Mouse (Mus musculus) right cerebral cortex, adult 2 months (tissue): Measurements from ENCODE around the gene Rbm47.
"Not testable (repeated sequence)": the region's sequence is repeated elsewhere in the genome, so short reads cannot be mapped to it uniquely, and the experiment has no call there.

ENCODE experiments used
- DNase-seq, 2 experiments: peaks; one replicate each; pipeline ENCODE4 v3.0.0; 2021 to 2022; ENCODE audit warnings: low spot score in 2 of 2

Rbm47 gene

DNA sequence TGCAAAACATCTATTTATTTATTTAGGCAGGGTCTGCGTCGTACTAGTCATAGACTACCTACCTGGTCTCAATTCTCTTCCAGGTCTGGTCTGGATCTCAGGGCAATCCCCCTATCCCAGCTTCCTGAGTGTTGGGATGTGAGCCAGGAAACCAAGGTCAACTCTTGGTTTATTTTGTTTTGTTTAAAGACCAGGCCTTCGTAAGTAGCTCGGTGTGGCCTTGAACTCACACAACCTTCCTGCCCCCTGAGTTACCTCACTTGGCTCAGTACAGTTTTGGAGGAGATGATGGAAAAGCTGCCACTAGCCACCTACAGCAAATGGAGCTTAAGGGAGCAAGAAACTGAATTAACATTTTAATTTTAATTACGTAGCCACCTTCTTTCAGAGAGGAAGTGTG, 144.7 kb downstream of the Rbm47 start:
- DNase-seq = no peak

DNA sequence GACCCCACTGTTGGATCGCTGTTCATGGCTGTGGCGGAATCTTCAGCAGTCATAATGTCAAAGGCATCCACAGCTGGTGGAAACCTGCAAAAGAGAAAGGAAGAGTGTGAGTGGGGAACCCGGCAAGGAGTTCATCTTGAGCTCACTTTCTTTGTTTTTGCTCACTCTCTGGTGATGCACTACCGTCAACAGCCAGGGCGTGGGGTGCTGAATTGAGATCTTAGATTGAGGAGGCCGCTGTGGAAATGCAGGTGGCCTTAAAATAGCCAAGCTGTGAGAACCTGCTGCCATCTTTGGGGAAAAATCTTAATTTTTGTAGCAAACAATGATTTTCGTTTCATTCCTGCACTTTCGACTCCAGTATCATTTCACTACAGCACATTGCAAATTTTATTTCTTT, 145.7 kb downstream of the Rbm47 start:
- no peak for DNase-seq

DNA sequence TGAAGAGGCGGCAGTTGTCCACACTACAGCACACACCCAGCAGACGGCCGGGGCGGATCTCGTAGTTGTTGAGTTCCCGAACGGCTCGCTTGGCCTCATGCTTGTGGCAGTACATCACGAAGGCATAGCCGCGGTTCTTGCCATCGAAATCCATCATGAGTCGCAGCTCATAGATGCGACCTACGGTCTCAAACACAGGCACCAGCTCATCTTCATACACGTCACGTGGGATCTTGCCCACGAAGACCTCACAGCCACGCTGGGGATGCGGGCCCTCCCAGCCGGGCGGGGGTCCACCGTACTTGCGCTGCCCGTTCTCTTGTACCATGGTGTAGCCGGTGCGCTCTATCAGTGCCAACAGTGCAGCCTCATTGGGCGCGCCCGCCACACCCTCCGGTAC, 146.1 kb downstream of the Rbm47 start:
- no peak for DNase-seq

DNA sequence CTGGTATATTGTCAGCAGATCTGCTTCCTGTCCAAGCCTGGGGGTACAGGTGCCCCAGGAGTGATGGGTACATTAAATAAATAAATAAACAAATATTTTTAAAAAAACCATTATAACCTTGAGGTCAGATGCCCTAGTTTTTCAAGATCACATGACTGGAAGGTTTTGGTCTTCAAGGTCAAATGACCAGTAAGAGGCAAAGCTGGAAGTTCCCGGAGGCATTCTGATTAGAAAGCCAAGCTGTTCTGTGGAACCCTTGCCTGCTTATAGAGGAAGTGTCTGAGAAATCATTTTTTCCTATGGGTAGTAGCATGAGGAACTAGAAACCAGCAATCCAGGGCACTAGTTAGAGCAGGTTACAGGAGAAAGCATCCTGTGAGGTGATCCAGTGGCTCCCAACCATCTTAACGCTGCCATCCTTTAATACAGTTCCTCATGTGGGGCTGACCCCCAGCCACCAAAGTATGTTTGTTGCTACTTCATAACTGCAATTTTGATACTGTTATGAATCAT, 157.4 kb downstream of the Rbm47 start:
- no peak for DNase-seq

DNA sequence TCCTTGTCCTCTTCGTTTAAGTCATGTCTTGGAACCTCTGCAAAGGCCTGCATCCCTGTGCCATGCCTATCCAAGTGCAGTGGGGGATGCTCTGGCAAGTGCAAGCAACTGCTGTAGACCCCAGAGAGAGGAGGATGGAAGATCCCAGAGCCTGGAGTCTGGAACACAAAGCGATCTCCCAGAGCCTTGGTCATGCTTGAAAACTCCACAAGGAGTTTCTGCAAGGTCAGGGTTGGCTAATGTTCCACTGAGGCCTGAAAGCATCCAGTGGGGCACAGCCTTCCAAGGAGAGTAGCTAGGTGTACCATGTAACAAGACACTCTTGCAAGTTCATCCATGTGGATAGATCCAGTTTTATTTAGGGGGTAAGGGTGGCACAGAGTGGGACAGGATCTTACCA, 158.5 kb downstream of the Rbm47 start:
- DNase-seq = no peak

DNA sequence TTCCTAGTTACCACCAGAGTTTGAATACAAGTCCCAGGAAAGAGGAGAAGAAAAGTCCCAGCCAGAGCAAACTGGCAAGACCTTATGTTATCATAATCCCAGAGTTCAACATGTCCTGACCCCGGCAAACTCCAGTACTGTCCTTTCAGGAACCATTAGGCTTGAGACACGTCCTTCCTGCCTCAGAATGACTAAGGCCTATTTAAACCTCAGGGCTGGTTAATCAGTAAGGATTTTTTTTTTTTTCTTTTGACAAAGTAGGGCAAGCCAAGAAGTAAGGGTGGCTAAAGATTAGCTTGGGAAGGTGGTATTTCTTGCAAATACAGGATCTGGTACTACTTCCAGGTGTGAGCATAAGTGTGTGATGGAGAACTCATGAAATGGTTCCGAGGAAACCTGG, 158.9 kb downstream of the Rbm47 start:
- no peak for DNase-seq

DNA sequence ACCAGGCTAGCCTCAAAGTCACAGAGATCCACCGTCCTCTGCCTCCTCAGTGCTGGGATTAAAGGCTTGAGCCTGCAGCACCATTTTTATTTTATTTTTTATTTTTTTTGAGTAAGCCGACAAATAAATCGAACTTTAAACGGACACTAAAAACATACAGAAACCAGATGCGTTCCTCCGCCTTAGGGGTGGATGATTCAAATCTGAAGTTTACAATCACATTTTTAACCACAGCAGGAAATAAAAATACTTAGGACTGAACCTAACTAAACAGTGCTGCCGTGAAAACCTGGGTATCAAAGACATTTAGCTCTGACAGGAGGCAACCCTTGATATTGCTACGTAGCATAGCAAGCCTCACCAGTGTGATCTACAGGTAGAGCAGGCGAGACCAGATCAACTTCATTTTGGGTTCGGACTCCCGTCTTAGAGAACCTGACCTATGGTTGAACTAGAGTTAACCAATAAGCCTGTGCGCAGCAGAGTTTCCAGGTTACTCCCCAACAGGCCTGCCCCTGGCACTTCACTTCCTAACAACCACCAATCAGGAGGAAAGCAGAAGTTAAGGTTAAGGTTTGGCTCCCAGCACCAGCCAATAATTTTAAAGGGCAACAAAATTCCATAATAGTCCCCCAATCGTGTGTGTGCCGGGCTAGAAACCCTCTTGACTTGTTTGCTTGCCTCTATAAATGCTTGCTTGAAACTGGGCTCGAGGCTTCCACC, 164.5 kb downstream of the Rbm47 start:
- DNase-seq = no peak

DNA sequence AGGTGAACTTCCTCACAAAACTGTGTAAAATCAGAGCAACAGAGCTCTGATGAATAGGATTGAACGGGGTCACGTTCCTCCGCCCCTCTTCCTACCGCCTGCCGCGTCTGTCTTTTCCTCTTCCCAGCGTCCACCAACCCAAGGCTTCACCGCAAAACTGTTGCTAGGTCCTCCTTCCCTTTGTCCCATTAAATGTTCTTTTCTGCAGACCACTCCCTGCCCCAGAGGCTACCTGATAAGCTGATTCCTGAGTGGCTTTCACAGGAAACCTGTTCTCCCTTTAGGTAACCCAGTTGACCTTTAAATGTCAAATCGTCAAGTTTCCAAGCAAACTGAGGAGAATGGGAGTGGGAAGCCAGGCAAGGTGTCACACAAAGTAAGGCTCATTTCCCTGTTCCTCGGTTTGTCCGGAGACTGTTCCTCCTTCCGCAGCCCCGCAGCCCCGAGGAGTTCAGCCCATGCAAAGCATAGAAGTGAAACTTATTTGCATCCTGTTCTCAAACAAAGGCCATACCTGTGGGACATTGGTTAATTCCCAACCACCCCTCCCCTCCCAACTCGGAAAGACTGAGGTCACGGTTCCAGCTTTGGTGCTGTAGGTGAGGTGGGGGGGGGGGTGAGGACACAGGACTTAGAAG, 167.8 kb downstream of the Rbm47 start:
- no peak for DNase-seq

DNA sequence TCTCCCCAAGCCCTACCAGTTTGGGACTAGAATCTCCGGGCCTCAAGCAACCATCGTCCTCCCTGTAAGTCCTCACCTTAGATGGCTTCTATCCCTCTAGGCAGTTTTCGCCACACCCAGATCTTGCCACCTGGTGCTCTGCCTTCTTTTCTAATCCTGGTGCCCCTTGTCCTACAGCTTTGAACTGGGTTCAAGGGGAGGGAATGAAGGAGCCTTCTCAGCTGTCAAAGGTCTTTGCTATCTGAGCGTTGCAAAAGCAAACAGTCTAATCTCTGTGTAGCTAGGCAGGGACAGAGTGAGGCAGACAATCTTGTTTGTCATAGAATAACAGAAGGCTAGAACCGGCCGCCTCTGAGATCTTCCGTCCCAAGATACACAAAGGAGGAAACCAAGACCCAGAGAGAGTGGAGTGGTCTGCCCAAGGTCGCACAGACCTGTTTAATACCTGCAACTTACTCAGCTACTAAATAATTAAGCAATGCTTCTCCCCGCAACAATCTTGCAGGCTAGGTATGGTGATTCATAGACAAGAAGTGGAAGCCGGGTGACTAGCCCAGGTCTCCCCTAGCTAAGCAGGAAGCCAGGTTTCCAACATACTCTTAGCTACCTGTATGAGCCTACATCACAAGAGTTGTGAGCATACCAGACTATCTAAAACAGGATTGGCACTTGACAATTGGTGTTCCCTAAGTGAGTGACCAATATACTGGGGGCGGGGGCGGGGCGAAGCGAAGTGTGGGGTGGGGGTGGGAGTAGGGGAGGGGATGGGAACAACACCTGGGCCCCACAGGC, 168.6 kb downstream of the Rbm47 start, which contains the start of gene 9130230L23Rik:
TSS of gene 9130230L23Rik (minus strand) at position 152 of the 792 bp plus-strand sequence.
- DNase-seq = no peak

DNA sequence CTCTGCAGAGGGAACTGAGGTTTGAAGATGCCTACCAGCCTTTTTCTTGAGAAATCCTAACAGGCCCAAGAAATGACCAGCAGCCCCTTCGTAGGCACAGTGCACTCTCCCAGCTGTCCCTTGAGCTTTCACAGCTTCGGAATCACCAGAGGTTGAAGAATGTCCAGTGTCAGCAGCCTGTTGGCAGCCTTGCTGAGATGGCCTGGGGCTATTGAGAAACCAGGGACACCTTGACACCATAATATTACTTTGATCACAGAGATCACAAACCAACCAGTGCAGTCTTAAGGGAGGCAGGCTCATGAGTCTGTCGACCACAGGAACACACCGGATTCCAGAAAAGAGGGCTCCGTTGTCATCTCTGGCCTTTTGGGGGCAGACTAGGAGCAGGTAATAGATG, 171.7 kb downstream of the Rbm47 start:
- DNase-seq = no peak

DNA sequence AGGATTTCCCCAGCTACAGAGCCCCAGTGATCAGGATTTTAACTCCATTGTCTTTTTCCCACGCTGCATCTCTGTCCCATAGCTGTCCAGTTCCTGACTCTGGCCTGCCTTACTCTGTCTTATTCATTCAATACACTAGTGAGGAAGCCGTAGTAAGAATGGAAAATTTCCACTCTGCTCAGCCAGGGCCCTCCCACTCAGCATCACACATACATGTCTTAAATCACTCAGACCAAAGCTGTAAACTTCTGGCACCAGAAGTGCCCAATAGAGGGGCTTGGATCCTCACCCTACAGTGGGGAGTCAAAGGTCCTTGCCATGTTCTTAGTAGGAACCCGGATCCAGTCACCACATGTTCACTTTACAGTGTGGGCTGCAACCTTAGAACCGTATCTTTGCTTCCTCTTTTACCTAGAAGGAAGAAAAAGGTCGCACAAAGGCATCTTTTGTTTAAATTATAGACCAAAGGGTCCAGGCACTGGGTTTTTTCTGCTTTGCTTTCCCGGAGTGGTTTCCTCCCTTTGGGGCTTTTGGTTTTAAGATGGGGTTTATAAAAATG, 172.3 kb downstream of the Rbm47 start:
- no peak for DNase-seq

DNA sequence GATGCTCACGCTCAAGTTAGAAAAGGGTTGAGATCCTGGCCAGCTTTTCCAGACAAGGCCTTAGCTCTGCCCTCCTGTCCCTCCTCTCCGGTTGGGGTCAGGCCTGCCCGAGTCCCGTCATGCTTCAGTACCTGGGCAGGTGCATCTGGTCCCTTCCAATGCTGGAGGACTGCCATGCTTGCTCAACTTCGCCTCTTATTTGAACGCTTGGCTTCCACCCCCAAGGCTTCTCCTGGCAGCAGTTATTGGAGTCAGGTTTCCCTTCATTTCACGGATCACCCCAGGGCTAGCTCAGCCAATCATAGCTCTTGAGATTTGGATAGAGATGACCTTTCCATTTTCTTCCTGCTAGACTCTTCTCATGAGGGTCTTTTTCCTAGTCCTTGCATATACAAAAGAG, 172.8 kb downstream of the Rbm47 start:
- no peak for DNase-seq

DNA sequence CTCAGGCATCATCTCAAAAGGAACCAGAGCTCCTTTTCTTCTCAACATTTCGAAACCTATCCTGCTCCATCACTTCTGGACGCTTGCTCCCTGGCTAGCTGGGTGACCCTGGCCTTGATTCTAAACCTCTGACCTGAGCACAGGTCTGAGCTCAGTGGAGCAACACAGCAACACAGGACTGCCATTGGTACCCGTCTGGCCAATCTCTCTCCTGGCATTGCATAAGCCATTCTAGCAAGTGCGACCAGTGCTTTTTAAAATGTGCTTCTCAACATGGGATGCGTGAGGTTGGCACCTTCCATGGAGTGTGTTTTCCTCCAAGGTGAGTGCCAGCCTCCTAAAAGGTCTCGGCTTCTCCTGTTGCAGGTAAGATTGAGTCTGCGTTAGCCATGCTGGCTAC, 173.8 kb downstream of the Rbm47 start:
- DNase-seq = no peak

DNA sequence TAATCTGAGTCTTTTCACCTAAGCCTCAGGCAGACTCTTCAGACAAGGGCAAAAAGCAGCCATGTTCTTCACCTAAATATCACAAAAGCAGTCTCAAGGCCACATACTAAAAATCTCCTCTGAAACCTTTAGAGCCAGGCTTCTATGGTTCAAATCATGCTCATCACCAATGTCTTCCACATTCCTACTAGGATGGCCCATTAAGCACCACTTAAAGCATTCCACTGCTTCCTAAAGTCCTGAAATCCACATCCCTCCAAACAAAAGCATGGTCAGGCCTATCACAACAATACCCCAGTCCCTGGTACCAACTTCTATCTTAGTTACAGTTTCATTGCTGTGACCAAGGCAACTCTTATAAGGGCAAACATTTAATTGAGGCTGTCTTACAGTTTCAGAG, 175.1 kb downstream of the Rbm47 start:
- DNase-seq = no peak

DNA sequence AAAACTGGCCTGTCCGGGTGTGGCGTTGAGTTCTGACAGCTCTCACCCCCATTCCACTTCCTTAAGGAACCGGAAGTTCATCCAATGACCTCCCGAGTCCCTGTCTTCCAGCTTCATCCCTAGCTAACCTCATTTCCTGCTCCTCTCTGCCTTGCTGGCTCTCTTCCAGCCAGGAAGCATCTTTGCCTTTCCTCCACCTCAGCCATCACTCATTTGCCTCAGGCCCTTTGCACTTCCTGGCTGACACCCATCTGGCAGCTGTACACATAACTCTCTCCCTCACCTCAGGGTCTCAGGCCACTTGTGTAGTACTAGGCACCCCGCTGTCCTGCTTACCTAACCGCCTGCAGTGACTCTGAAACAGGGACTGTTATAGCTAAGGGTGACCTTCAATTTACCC, 178.3 kb downstream of the Rbm47 start:
- no peak for DNase-seq

DNA sequence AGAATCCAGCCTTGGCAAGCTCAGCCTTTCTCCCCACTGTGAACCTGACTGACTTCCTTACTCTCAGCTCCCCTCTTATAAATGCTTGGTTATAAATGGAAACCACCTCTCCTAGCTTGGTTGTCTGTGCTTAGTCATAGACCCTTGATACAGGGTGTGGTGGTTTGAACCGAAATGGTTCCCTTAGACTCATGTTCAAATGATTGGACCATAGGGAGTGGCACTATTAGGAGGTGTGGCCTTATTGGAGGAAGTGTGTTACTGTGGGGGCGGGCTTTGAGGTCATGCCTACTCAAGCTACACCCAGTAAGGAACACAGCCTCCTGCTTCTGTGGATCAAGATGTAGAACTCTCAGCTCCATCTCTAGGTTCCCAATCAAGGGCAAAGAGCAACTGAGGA, 181.7 kb downstream of the Rbm47 start:
- no peak for DNase-seq

DNA sequence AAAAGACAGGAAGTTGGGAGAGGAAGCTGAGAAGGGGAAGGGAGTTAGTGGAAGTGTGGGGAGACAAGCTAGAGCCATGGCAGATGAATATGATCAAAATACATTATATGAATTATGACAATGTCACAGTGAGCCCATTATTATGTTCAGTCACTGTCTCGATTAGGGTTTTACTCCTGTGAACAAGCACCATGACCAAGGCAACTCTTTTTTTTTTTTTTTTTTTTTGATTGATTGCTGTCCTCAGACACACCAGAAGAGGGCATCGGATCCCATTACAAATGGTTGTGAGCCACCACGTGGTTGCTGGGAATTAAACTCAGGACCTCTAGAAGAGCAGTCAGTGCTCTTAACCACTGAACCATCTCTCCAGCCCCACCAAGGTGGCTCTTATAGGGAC, 185.9 kb downstream of the Rbm47 start:
- DNase-seq = not testable (repeated sequence)

DNA sequence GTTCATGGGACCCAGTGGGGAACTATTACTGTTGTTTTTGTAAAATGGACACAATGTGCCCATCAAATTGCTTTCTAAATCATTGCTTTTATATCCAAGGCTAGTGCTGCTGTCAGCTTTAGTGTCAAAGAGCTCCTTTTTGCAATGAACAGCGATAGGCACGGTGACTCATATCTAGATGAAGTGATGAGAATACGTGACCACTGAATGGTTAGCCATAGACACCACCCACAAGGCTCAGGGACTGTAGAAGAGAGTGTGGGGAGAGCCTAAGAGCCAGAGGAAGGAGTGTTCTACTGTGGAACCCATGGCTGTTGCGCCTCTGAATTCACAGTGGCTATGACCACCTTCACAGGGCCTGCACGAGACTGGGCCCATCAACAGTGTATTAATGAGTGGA, 186.5 kb downstream of the Rbm47 start:
- DNase-seq = no peak

DNA sequence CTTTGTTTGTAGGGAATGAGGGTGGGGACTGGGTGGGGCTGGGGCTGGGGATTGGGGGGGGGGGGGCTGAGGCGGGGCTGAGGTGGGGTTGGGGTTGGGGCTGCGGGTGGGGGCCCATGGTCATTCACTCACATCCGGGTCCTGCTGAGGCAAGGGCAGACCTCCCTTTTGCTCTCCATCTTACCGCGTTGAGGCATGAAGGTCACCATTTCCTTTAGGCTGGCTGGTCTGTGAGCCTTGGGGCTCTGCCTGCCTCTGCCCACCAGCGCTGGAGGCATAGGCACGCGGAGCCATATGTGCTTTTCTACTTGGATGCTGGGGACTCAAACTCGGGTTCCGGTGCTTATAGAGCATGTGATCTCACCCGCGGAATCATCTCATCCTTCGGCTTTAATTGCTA, 197.2 kb downstream of the Rbm47 start:
- no peak for DNase-seq

DNA sequence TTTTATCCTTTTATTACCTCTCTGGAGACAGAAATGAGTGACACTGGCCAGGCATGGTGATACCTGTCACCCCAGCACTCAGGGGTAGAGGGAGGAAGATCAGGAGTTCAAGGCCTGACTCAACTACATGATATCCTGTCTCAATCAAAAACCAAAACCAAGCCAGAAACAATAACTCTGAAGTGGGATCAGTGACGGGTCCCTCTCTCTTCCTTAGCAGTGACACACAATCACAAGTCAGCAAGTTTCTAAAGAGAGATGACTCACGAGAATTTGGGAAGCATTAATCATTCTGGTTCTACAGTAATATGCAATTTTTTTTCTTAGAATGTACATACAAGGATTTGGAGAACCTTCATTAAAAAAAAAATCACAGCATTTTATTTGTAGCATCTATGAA, 199.7 kb downstream of the Rbm47 start:
- no peak for DNase-seq

DNA sequence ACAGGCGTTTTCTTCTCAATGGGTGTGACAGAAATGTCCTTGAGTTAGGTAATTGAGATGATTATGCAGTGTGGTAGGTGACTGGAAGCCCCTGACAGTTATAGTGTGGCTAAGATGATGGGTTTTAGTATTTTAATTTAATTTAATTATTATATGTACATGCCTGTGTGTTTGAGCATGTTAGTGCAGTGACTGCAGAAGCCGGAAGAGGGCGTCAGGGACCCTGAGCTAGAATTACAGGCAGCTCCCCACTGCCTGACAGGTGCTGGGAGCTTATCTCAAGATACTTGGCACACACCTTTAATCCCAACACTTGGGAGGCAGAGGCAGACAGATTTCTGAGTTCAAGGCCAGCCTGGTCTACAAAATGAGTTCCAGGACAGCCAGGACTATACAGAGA, 204.9 kb downstream of the Rbm47 start:
- no peak for DNase-seq

DNA sequence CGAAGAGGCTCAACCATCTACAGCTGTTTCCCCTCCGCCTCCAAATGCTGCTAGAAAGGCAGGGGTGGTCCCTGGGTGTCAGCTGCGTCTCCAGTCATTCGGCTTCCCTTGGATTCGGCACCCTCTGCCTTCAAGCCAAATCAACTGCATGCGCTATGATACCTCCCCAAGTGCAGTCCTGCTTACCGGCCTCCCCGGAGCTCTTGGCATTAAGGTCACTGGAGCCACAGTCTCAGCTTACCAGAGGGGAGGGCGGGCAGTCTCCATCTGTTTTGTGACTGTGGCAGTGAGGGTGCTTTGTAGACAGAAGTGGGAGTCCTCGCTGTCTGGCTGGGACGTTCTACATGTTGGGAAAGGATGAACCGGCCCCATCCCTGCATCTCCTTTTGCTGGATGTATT, 205.8 kb downstream of the Rbm47 start:
- no peak for DNase-seq
